Mouse (Mus musculus) fat pad, adult 2 months (tissue): ENCODE measurements around the gene Lce6a.

Source experiments
- DNase-seq: peaks from one replicate; pipeline ENCODE4 v3.0.0-alpha.2; 2011; ENCODE audit warnings: low read depth, low spot score; ENCODE audit errors: extremely low read depth

The Lce6a gene

GRCm38 (mm10) chr3:92621560-92621959 is at the start of gene Lce6a:
TSS of gene Lce6a (minus strand) at chr3:92621660.
- no peak for DNase-seq

GRCm38 (mm10) chr3:92670215-92670614 is 48.8 kb upstream of the Lce6a start, which contains the start of gene Lce1a2:
TSS of gene Lce1a2 (minus strand) at chr3:92670315.
- no peak for DNase-seq

- no peak for DNase-seq
These were observed 35.4 kb upstream of the Lce6a start, which contains the start of gene Lce1b for GRCm38 (mm10) chr3:92656826-92657225. TSS of gene Lce1b (minus strand) at chr3:92656926.

- no peak for DNase-seq
These were observed 26.7 kb upstream of the Lce6a start, which contains the start of gene Lce1a1 for GRCm38 (mm10) chr3:92648207-92648606. TSS of gene Lce1a1 (minus strand) at chr3:92648307.

- DNase-seq = no peak
These were observed 18.4 kb upstream of the Lce6a start for GRCm38 (mm10) chr3:92639854-92640253.

GRCm38 (mm10) chr3:92638653-92638991 is 17.2 kb upstream of the Lce6a start:
- DNase-seq = no peak

GRCm38 (mm10) chr3:92637745-92638652 is 16.5 kb upstream of the Lce6a start:
- DNase-seq = no peak

GRCm38 (mm10) chr3:92609804-92610203 is 11.7 kb downstream of the Lce6a start:
- DNase-seq = no peak

GRCm38 (mm10) chr3:92607392-92607791 is 14.1 kb downstream of the Lce6a start, which contains the start of gene 2210017I01Rik:
TSS of gene 2210017I01Rik (minus strand) at chr3:92607492.
- DNase-seq = no peak

GRCm38 (mm10) chr3:92602169-92602568 is 19.3 kb downstream of the Lce6a start:
- no peak for DNase-seq

GRCm38 (mm10) chr3:92600456-92600855 is 21.0 kb downstream of the Lce6a start:
- DNase-seq = no peak

- DNase-seq = no peak
These were observed 21.5 kb downstream of the Lce6a start for GRCm38 (mm10) chr3:92599973-92600372.

GRCm38 (mm10) chr3:92598429-92598828 is 23.0 kb downstream of the Lce6a start:
- peak; percentile 28 for DNase-seq

GRCm38 (mm10) chr3:92588858-92589257 is 32.6 kb downstream of the Lce6a start, which contains the start of gene Smcp:
TSS of gene Smcp (minus strand) at chr3:92588997.
- no peak for DNase-seq

- DNase-seq = no peak
These were observed 34.3 kb downstream of the Lce6a start for GRCm38 (mm10) chr3:92587190-92587589.

GRCm38 (mm10) chr3:92585055-92585454 is 36.4 kb downstream of the Lce6a start:
- no peak for DNase-seq

GRCm38 (mm10) chr3:92583164-92583826 is 38.2 kb downstream of the Lce6a start:
- no peak for DNase-seq

- no peak for DNase-seq
These were observed 42.0 kb downstream of the Lce6a start for GRCm38 (mm10) chr3:92579508-92579907.

GRCm38 (mm10) chr3:92578652-92579413 is 42.6 kb downstream of the Lce6a start:
- DNase-seq = no peak

- DNase-seq = peak; percentile 67
These were observed 47.9 kb downstream of the Lce6a start, which contains the start of gene Ivl for GRCm38 (mm10) chr3:92573449-92574041. TSS of gene Ivl (minus strand) at chr3:92573735.
